Mouse (Mus musculus) heart, adult 2 months (tissue): ENCODE data around the gene Olfr691. TPM values are rescaled to one million over a fixed set of nuclear protein-coding genes. Genes with fewer than 3 reads are reported as not detected.
"Not testable (repeated sequence)": the region's sequence is repeated elsewhere in the genome, so short reads cannot be mapped to it uniquely, and the experiment has no call there.

ENCODE experiments used
- DNase-seq, 2 experiments: peaks; one replicate each; pipeline ENCODE4 v3.0.0; 2021
- H3K27ac ChIP-seq: fragments of 200-600 bp; 2 replicates; pipeline ENCODE4 v1.8.1; 2022
- H3K27me3 ChIP-seq: fragments of 200-500 bp; 2 replicates; pipeline ENCODE4 v1.6.1; 2012; ENCODE audit warnings: mild to moderate bottlenecking, low read length, inconsistent platforms, mixed read lengths; ENCODE audit not compliant: control insufficient read depth, insufficient read depth
- H3K36me3 ChIP-seq: fragments of 200-500 bp; 2 replicates; pipeline ENCODE4 v1.6.1; 2012; ENCODE audit warnings: low read length, inconsistent platforms; ENCODE audit not compliant: control insufficient read depth, insufficient read depth
- H3K4me1 ChIP-seq: fragments of 200-500 bp; 2 replicates; pipeline ENCODE4 v1.6.1; 2011; ENCODE audit warnings: low read length; ENCODE audit not compliant: control insufficient read depth, insufficient read depth
- H3K4me3 ChIP-seq: fragments of 200-600 bp; 2 replicates; pipeline ENCODE4 v1.8.1; 2022
- H3K79me2 ChIP-seq: fragments of 200-500 bp; replicated peaks from 2 replicates; pipeline ENCODE4 v1.6.1; 2012; ENCODE audit warnings: mild to moderate bottlenecking, inconsistent platforms, low read length, moderate library complexity, mixed read lengths; ENCODE audit not compliant: control insufficient read depth, insufficient read depth
- H3K9ac ChIP-seq: fragments of 200-500 bp; 2 replicates; pipeline ENCODE4 v1.6.1; 2012; ENCODE audit warnings: low read depth, mild to moderate bottlenecking, control low read depth, inconsistent platforms, low read length, mixed read lengths
- CTCF ChIP-seq: fragments of 200-600 bp; IDR thresholded peaks from 2 replicates; pipeline ENCODE4 v1.8.1; 2022; ENCODE audit warnings: antibody characterized with exemption, mild to moderate bottlenecking, moderate library complexity
- EP300 ChIP-seq: fragments of 200-500 bp; IDR thresholded peaks from 2 replicates; pipeline ENCODE4 v1.6.1; 2011; ENCODE audit warnings: low read depth, low read length, control low read depth; ENCODE audit not compliant: insufficient read depth
- POLR2A ChIP-seq: fragments of 200-500 bp; IDR thresholded peaks from 2 replicates; pipeline ENCODE4 v1.6.1; 2011; ENCODE audit warnings: mild to moderate bottlenecking, low read depth, low read length, control low read depth; ENCODE audit not compliant: insufficient read depth
- WGBS: fragments of 180-500 bp; shearing (Covaris S2); methylation state at CpG from one replicate; pipeline ENCODE4 v1.1.7; 2018; 5-methylcytosine and 5-hydroxymethylcytosine counted together
- intact Hi-C: fragments of 180-260 bp; cut with DNase I; formaldehyde crosslinking; loops from one replicate; pipeline ENCODE4 v1.15.1; 2025
- polyA plus RNA-seq: library from polyadenylated mRNA; depleted of rRNA; stranded (reverse); fragments of >200 nt; gene quantifications from 2 replicates; pipeline ENCODE4 v1.2.3, GENCODE M21; 2012
- total RNA-seq, 2 experiments: library from RNA; stranded (reverse); gene quantifications; 2 replicates each; pipeline ENCODE4 v1.2.3; 2021

Olfr691 gene
- total and polyA plus RNA-seq, 3 experiments: not detected

- Histone ChIP-seq H3K36me3 (peaks cover 7% of the 10 kb centered on the region; the same call in 1 of the 2 replicates), H3K27ac (no peak overlapping the region), H3K79me2 (no peaks in the 10 kb centered on the region), H3K4me3 (no peak overlapping the region), H3K9ac (no peak overlapping the region), H3K4me1 (no peaks in the 10 kb centered on the region), H3K27me3 (no peaks in the 10 kb centered on the region)
- TF ChIP-seq EP300: no peak
- TF ChIP-seq CTCF: no peak
- no peak for TF ChIP-seq POLR2A
- 34% methylated on average over 4 of the region's 4 CpGs for WGBS
- DNase-seq: peak; percentile 39 to 71
- intact Hi-C loops: no loop called here
These were observed 31.4 kb upstream of the Olfr691 start for GRCm38 (mm10) chr7:105373509-105373908.

DNA sequence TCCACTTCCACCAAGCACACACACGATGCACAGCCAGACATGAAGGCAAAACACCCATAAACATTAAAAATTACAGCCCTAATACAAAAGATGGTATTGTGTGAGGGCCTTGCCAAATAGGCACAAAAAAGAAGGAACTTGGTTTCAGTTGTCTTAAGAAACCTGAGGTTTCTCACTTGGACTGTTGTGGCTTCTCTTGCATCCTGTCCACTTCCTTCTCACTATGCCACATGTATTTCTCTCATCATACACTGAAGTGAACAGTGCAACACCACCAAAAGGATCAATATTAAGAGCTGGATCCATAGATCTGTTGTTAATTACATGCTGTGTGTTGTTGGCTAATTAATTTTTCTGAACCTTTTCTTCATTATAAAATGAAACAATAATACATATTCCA, 30.8 kb upstream of the Olfr691 start:
- Histone ChIP-seq H3K27ac (no peak overlapping the region), H3K27me3 (no peaks in the 10 kb centered on the region), H3K4me3 (no peak overlapping the region), H3K79me2 (no peaks in the 10 kb centered on the region), H3K4me1 (no peaks in the 10 kb centered on the region), H3K9ac (no peak overlapping the region), H3K36me3 (peaks cover 7% of the 10 kb centered on the region; the same call in 1 of the 2 replicates)
- intact Hi-C loops: no loop called here
- no peak for DNase-seq
- no peak for TF ChIP-seq CTCF
- no peak for TF ChIP-seq POLR2A
- no peak for TF ChIP-seq EP300
- 86% methylated on average over 1 of the region's 1 CpGs for WGBS

GRCm38 (mm10) chr7:105368521-105368920, 26.5 kb upstream of the Olfr691 start:
- Histone ChIP-seq H3K79me2 (no peaks in the 10 kb centered on the region), H3K4me3 (no peak overlapping the region), H3K27me3 (no peaks in the 10 kb centered on the region), H3K9ac (no peak overlapping the region), H3K27ac (no peak overlapping the region), H3K36me3 (0 out of 2 replicates have a peak, but pooled peaks cover 3% of the 10 kb centered on the region), H3K4me1 (no peaks in the 10 kb centered on the region)
- TF ChIP-seq EP300 (no peak), CTCF (no peak), POLR2A (no peak)
- 92% methylated on average over 4 of the region's 4 CpGs for WGBS
- intact Hi-C loops: no loop called here
- no peak for DNase-seq

DNA sequence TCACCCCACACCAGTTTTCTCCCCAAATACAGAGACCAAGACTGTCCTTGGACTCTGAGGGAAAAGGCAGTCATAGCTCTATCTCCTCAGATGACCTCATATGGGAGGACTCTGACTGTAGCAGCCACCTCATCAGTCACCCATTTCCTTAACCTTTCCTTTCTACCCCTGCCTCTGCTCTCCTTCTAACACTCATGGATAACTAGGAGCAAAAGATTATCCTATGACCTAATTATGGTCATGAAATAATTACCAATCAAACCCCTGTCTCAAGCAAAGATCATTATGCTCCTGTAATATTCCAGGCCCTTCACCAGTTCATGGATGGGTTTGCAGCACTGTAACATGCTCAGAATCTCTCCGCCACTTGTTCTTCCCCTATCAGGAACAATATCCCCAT, 25.9 kb upstream of the Olfr691 start, which contains the start of gene Olfr692:
TSS of gene Olfr692 (plus strand) at position 301 of the 400 bp plus-strand sequence.
- TF ChIP-seq EP300 (no peak), POLR2A (no peak), CTCF (no peak)
- no peak within 1 kb of the TSS for H3K9ac ChIP-seq
- no peak within 1 kb of the TSS for H3K27ac ChIP-seq
- H3K4me1 ChIP-seq: no peaks in the 10 kb centered on the region
- no peak for DNase-seq
- H3K36me3 ChIP-seq: 0 out of 2 replicates have a peak, but pooled peaks cover 2% of the 10 kb centered on the region
- no peak within 1 kb of the TSS for H3K4me3 ChIP-seq
- no peaks in the 10 kb centered on the region for H3K79me2 ChIP-seq
- WGBS: 70% methylated on average over 1 of the region's 1 CpGs
- H3K27me3 ChIP-seq: no peaks in the 10 kb centered on the region
- intact Hi-C loops: no loop called here

DNA sequence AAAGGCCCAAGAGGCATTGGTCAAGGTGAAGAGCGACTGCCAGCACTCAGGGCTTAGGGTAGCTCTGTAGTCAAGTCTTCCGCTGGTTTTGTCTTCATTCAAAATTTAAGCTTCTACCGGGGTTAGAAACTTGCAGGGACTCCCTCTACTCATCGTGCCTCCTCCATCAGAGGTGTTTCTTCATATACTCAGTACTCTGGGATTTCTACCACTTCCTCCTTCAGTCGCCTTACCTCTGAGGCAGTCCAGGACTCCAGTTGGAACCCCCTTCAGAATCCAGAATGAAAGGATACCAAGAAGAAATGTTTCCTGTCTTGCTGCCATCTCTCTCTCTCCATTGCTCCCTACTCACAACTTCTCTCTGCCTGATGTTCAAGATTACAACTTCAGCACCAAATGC, 25.2 kb upstream of the Olfr691 start:
- H3K27ac ChIP-seq: no peak overlapping the region
- DNase-seq: no peak
- no peaks in the 10 kb centered on the region for H3K79me2 ChIP-seq
- TF ChIP-seq EP300: no peak
- TF ChIP-seq POLR2A: no peak
- TF ChIP-seq CTCF: no peak
- intact Hi-C loops: no loop called here
- H3K4me3 ChIP-seq: no peak overlapping the region
- no peaks in the 10 kb centered on the region for H3K4me1 ChIP-seq
- WGBS: 86% methylated on average over 5 of the region's 5 CpGs
- no peak overlapping the region for H3K9ac ChIP-seq
- no peaks in the 10 kb centered on the region for H3K27me3 ChIP-seq
- no peaks in the 10 kb centered on the region for H3K36me3 ChIP-seq

DNA sequence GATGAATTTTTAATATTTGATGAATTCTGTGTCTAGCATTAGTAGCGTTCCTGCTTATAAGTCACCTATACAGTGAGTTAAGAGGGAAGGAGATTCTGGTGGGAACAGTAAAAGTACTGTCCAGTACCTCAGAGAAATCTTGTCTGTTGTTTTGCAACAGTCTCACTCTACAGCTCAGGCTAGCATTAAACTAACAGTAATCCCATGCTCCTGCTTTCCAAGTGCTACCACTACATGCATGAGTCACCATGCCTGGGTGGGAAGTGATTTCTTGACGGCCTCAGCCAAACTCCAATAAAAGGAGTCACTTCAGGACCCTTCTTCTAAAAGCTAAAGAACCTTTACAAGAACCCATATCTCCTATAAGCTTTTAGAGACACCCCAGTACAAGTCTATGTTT, 19.6 kb upstream of the Olfr691 start:
- no peaks in the 10 kb centered on the region for H3K27me3 ChIP-seq
- H3K9ac ChIP-seq: no peak overlapping the region
- H3K27ac ChIP-seq: no peak overlapping the region
- no peak for TF ChIP-seq EP300
- no peak for TF ChIP-seq CTCF
- TF ChIP-seq POLR2A: no peak
- intact Hi-C loops: loop anchor here (5.0 kb wide), 1 partner anchor 179 kb away; no protein-coding TSS in a partner anchor
- H3K4me1 ChIP-seq: no peaks in the 10 kb centered on the region
- H3K4me3 ChIP-seq: no peak overlapping the region
- WGBS: 70% methylated on average over 2 of the region's 2 CpGs
- DNase-seq: no peak
- H3K36me3 ChIP-seq: no peaks in the 10 kb centered on the region
- no peaks in the 10 kb centered on the region for H3K79me2 ChIP-seq

GRCm38 (mm10) chr7:105356487-105356886, 14.4 kb upstream of the Olfr691 start:
- H3K27me3 ChIP-seq, DNase-seq, intact Hi-C loops, H3K4me1 ChIP-seq, H3K9ac ChIP-seq, H3K4me3 ChIP-seq, H3K79me2 ChIP-seq, H3K27ac ChIP-seq, H3K36me3 ChIP-seq: not testable (repeated sequence)
- 95% methylated on average over 1 of the region's 2 CpGs for WGBS

DNA sequence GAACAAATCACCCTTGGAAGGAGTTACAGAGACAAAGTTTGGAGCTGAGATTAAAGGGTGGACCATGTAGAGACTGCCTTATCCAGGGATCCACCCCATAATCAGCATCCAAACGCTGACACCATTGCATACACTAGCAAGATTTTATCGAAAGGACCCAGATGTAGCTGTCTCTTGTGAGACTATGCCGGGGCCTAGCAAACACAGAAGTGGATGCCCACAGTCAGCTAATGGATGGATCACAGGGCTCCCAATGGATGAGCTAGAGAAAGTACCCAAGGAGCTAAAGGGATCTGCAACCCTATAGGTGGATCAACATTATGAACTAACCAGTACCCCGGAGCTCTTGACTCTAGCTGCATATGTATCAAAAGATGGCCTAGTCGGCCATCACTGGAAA, 14.0 kb upstream of the Olfr691 start:
- H3K79me2 ChIP-seq, DNase-seq, H3K27ac ChIP-seq, H3K36me3 ChIP-seq, H3K4me1 ChIP-seq, intact Hi-C loops, H3K9ac ChIP-seq, H3K4me3 ChIP-seq, H3K27me3 ChIP-seq: not testable (repeated sequence)
- WGBS: no CpG with 5 or more reads among the region's 5 CpGs
